Mouse (Mus musculus) frontal cortex, postnatal 14 days (tissue): ENCODE results near the gene Apba2.

ENCODE experiments used
- DNase-seq, 2 experiments: peaks; one replicate each; pipeline ENCODE4 v3.0.0; 2022; ENCODE audit warnings: low spot score in 2 of 2

The Apba2 gene

DNA sequence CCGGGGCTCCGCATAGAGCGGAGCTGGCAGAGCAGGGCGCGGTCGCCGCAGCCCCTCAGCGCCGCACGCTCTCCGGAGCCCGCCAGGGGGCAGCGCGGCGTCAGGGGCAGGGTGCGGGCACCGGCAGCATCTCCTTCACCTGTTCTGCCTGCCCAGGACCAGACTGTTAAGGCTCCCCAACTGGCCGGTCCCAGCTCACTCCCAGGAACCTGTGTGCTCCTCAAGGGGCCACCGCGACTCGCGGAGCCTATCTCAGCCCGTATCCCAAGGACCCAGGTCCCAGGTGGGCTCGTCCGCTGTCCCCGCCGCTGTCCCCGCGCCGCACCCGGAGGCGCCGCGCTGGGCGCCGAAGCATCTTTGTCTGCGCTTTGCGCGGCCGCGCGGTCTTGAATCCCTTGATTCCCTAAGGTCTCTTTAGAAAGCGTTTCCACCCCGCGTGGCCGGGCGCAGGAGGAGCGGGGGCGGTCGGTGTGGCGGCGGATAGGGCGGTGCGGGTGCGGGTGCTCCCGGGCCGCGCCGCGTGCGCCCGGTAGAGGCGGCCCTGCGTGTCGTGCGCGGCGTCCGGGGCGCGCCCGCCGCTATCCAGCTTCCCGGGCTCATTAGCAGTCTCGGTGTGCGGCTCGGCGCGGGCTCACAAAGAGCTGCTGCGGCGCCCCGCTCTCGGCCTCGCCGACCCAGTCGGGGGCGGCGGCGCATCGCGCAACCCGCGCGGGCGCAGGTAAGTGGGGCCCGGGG lies at the start of gene Apba2:
TSS of gene Apba2 (plus strand) at position 171 of the 735 bp plus-strand sequence.
- peak; percentile 45 to 62 for DNase-seq

GRCm38 (mm10) chr7:64451861-64452382 lies 49.6 kb upstream of the Apba2 start:
- no peak for DNase-seq

DNA sequence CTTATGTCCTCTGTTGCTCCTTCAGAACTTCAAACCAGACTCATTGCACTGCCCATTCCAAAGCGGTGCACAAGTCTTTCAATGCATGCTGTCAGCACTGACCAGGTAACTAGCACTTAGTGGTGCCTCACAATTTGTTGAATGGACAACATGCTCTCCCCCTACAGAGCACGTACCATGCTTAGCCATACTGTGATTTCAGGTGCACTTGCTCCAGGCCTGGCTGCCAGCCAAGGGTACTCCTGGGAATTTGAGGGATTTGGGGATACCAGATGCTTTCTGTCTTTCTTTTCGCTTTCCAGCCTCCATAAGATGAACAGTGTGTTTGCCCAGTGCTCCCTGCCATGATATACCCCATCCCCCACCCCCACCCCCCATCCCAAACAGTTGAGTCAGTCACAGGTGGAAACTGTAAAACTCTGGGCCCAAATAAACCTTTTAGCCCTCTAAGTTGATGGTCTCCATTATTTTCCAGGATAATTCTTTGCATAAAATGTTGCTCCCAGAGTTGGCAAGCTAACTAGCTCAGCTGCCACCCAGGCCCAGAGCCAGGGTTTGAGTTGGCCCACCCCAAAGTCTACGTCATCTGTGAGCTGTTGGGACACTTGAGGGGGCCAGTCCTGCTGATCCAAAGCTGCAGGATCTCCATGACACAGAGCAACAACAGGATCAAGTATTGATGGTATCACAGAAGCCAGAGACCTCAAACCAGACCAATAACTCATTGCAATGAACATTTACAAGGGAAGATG lies 48.9 kb upstream of the Apba2 start:
- DNase-seq = peak in 1 of 2 experiments; percentile 6

DNA sequence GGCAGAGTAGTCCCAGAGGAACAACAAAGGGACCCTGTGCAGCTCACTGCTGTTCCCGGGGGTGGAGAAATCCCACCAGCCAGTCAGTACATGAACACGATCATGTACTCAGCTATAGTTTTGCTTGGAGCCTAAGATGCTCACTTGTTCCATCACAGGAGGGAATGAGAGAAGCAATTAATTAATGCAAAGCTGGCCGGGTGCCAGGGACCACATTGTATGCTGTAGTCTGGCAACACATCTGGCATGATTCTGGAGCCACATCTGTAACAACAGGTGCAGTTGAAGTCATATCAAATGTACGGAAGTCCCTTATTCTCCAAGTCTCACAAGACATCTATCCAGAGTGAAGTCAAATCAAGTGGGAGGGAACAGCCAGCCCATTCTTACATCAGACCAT lies 45.3 kb upstream of the Apba2 start:
- no peak for DNase-seq

GRCm38 (mm10) chr7:64456676-64457075 lies 44.8 kb upstream of the Apba2 start:
- DNase-seq = no peak

DNA sequence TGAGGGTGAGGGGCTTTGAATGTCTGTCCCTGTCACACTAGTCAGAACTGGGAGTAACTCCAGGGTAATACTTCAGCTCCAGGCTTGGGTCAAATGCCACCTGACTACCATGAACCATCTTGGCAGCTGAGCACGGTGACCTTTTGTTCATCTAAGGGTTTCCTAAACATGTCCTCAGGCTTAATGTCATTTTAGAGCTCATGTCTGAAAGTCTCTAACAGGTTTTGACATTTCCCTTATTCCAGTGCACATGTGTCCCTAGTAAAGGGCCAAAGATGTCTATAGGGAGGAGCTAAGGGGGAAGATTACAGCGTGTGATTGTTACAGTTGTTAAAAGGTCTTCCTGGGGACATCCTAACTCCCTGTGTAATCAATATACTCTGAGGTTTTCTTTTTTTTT lies 43.7 kb upstream of the Apba2 start:
- DNase-seq = no peak

DNA sequence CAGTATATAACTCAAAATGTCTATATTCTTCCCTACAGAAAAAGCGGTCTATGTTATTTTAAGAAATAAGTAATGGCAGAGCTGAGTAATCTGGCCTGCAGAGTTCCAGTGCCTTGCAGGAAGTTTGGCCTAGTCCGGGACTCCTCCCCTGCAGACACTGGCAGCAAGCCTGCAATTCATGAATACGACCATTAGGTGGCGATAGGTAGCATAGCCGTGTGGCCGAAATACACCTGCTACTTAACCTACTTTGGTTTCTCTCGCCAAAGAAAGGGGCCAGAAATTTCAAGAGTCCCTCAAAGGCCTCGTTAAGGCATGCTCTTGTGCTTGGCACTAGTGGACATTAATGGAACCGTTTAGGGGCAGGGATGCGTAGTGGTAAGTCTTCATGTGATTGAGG lies 4.1 kb upstream of the Apba2 start:
- peak; percentile 2 to 10 for DNase-seq

GRCm38 (mm10) chr7:64502271-64503180 lies 1.0 kb downstream of the Apba2 start:
- DNase-seq = peak; percentile 15 to 19

DNA sequence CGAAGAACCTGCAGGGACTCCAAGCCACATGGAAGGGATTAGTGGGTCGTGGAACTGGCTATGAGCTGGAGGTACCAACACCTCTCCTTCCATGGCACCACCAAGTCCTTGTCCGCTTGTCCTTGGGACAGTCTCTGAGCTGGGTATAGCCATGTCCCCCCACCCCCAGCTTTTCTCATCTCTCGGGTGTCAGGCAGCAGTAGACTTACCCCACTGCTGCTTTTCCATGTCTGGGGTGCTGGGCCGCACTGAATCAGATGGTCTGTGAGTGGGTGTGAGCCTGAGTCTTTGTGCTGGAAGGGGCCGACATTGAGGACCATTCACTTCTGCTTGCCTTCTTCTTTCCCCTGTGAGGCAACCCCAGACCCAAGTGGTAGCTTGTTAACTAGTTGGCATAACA lies 2.1 kb downstream of the Apba2 start:
- DNase-seq = peak in 1 of 2 experiments; percentile 4

DNA sequence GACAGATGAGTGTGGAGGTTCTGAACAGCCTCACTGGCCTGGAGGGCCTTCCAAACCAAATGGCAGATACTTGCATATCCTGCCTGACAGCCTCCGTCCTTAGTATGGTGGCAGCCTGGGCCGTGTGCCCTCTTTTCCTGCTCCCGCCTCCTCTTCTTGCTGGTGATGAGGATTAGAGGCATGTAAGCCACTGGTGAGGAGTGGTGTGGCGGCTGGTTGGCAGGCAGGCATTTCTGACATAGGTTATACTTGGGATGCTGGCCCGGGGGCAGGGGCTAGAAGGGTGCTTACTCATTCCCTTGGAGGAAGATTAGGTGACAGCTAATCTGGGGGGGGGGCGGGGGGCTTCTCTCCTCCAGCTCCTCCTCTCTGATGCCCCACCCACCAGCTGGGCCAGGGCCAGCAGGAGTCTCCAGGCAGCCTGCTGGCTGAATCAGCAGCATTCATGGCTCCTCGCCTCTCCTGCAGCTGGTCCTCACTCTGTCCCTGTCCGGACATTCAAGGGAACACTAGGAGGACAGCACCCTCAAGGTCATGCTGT lies 3.3 kb downstream of the Apba2 start:
- peak; percentile 44 to 47 for DNase-seq

DNA sequence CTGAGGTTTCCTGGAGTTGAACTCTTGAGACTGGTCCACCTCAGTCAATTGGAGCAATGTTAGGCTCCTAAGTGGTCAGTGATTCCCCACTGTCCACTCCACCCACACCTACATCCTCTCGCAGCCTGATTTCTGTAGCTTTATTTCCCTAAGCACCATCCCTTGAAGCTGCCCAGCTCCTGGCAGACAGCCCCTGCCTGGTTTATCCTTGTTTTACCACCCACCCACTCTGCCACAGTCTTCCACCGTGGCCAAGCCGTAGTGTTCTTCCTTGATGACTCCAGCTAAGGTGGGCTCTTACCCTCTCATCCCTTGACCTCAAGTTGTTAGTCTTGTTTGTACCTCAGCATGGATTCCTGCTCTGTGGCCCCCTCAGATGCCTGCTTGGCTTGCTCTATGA lies 4.1 kb downstream of the Apba2 start:
- peak; percentile 3 to 7 for DNase-seq

GRCm38 (mm10) chr7:64508826-64509225 lies 7.3 kb downstream of the Apba2 start:
- DNase-seq = peak; percentile 1 to 3

- DNase-seq = peak in 1 of 2 experiments; percentile 2
Measured at GRCm38 (mm10) chr7:64509911-64510310, 8.4 kb downstream of the Apba2 start.

GRCm38 (mm10) chr7:64510526-64511210 lies 9.2 kb downstream of the Apba2 start:
- DNase-seq = peak; percentile 4 to 5

- DNase-seq = no peak
Measured at GRCm38 (mm10) chr7:64513621-64514020, 12.1 kb downstream of the Apba2 start.

GRCm38 (mm10) chr7:64515280-64515679 lies 13.8 kb downstream of the Apba2 start:
- DNase-seq = no peak

DNA sequence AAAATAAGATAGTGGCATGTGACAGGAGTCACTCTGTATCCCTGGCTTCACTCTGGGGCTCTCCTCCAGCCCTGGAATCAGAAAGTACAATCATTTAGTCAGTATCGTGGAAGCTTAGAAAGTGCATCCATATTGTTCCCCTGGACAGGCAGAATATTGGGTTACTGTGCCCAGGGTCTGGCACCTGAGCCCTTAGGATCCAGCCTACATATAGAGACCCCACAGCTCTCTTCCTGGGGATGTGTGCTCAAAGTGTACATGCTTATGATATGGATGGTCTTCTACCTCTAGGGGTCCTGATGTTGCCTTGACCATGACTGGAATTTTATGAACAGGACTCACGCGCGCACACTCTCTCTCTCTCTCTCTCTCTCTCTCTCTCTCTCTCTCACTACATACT lies 14.4 kb downstream of the Apba2 start:
- no peak for DNase-seq

GRCm38 (mm10) chr7:64519091-64519490 lies 17.6 kb downstream of the Apba2 start:
- no peak for DNase-seq

- no peak for DNase-seq
Measured at GRCm38 (mm10) chr7:64519521-64519920, 18.0 kb downstream of the Apba2 start.

GRCm38 (mm10) chr7:64521695-64522408 lies 20.3 kb downstream of the Apba2 start:
- DNase-seq = no peak
